Mouse (Mus musculus) olfactory bulb, adult 2 months (tissue): ENCODE results near the gene Ulk2.

Experiments
- CTCF ChIP-seq: fragments of 200-500 bp; IDR thresholded peaks from 2 replicates; pipeline ENCODE4 v1.5.1; 2012; ENCODE audit warnings: low read depth, mild to moderate bottlenecking, low read length, moderate library complexity; ENCODE audit not compliant: insufficient read depth
- POLR2A ChIP-seq: fragments of 200-500 bp; IDR thresholded peaks from 2 replicates; pipeline ENCODE4 v1.6.1; 2012; ENCODE audit warnings: mild to moderate bottlenecking, low read depth, low read length, moderate library complexity; ENCODE audit not compliant: insufficient read depth

DNA sequence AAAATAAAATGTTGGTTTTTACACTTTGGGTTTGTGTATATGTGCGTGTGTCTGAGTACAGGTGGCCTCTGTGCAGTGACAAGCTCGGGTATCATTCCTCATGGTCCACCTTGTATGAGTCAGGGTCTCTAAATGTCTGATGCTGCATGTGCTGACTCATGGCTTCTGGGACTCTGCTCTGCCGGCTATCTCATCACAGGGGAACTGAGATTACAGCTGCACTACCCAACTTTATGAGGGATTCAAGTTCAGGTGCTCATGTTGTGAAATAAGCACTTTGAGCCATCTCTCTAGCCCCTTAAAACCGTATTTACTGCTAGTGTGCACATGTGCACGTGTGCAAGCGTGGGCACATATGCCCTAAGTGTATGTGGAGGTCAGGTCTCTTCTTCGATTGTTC, 122.2 kb downstream of the Ulk2 start:
- no peak for TF ChIP-seq CTCF
- TF ChIP-seq POLR2A = no peak
